Mouse (Mus musculus) C2C12 (cell line): ENCODE measurements around the gene Samd4b. TPM values are rescaled to one million over a fixed set of nuclear protein-coding genes. Genes with fewer than 3 reads are reported as not detected.

Experiments used
- H3K27me3 ChIP-seq: one replicate; pipeline ENCODE4 v1.6.1; 2011; ENCODE audit not compliant: control insufficient read depth, insufficient read depth, insufficient read length
- H3K36me3 ChIP-seq: one replicate; pipeline ENCODE4 v1.6.1; 2011; ENCODE audit not compliant: control insufficient read depth, insufficient read depth
- H3K4me3 ChIP-seq: one replicate; pipeline ENCODE4 v1.5.1; 2011; ENCODE audit warnings: mild to moderate bottlenecking, control low read depth; ENCODE audit not compliant: poor library complexity, insufficient read depth, severe bottlenecking
- H3K79me2 ChIP-seq: one replicate; pipeline ENCODE4 v1.6.1; 2011; ENCODE audit not compliant: control insufficient read depth, insufficient read depth
- H3K79me3 ChIP-seq: one replicate; pipeline ENCODE4 v1.6.1; 2011; ENCODE audit warnings: low read depth, control low read depth
- H3ac ChIP-seq: one replicate; pipeline ENCODE3; 2011; ENCODE audit warnings: low read depth; ENCODE audit not compliant: control insufficient read depth, insufficient read length
- CEBPB ChIP-seq: IDR thresholded peaks from one replicate; pipeline ENCODE4 v1.6.1; 2011; ENCODE audit warnings: low read depth, mild to moderate bottlenecking, control low read depth, moderate library complexity
- CTCF ChIP-seq: IDR thresholded peaks from one replicate; pipeline ENCODE4 v1.5.1; 2011; ENCODE audit not compliant: control insufficient read depth, insufficient read depth, insufficient read length
- FOSL1 ChIP-seq: IDR thresholded peaks from one replicate; pipeline ENCODE4 v1.8.0; 2011; ENCODE audit warnings: mild to moderate bottlenecking, low read length; ENCODE audit not compliant: poor library complexity, insufficient read depth, severe bottlenecking
- MAX ChIP-seq: IDR thresholded peaks from one replicate; pipeline ENCODE4 v1.6.1; 2011; ENCODE audit warnings: mild to moderate bottlenecking, control low read depth
- MYOD1 ChIP-seq: IDR thresholded peaks from one replicate; pipeline ENCODE4 v1.6.1; 2011; ENCODE audit warnings: low read depth; ENCODE audit not compliant: control insufficient read depth, insufficient read length
- MYOG ChIP-seq: IDR thresholded peaks from one replicate; pipeline ENCODE4 v1.6.1; 2011; ENCODE audit not compliant: control insufficient read depth, insufficient read length; ENCODE audit errors: extremely low read depth
- USF1 ChIP-seq: IDR thresholded peaks from one replicate; pipeline ENCODE4 v1.6.1; 2011; ENCODE audit warnings: low read depth, mild to moderate bottlenecking, control low read depth, moderate library complexity
- polyA plus RNA-seq: library from polyadenylated mRNA; unstranded; fragments of >200 nt; fragmentation: generic; extraction: Trizol; gene quantifications from one replicate; pipeline ENCODE4 v1.2.1, GENCODE M21; 2012; ENCODE audit warnings: missing spikeins

Gene Samd4b
- polyA plus RNA-seq, 1 experiment = 42.6 TPM

DNA sequence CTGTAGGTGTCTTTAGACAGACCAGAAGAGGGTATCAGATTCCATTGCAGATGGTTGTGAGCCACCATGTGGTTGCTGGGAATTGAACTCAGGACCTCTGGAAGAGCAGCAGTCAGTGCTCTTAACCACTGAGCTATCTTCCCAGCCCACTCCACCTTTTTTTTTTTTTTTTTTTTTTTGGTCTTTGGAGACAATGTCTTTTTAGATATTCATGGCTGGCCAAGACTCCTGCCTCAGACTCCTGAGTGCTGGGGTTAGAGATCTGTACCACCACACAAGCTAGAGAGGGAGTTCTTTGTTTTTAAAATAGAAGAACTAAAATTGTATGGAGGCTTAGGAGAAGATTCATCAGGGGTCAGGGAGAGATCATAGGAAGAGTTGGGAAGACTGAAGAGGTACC, 160.0 kb downstream of the Samd4b start:
- Histone ChIP-seq H3K79me3 (peaks cover 13% of the 10 kb centered on the region), H3K79me2 (peaks cover 29% of the 10 kb centered on the region), H3ac (no peak overlapping the region), H3K36me3 (no peaks in the 10 kb centered on the region), H3K4me3 (no peak overlapping the region), H3K27me3 (peaks cover 4% of the 10 kb centered on the region)
- TF ChIP-seq CTCF (no peak), USF1 (no peak), CEBPB (no peak), MAX (no peak), MYOG (no peak), MYOD1 (no peak), FOSL1 (no peak)

DNA sequence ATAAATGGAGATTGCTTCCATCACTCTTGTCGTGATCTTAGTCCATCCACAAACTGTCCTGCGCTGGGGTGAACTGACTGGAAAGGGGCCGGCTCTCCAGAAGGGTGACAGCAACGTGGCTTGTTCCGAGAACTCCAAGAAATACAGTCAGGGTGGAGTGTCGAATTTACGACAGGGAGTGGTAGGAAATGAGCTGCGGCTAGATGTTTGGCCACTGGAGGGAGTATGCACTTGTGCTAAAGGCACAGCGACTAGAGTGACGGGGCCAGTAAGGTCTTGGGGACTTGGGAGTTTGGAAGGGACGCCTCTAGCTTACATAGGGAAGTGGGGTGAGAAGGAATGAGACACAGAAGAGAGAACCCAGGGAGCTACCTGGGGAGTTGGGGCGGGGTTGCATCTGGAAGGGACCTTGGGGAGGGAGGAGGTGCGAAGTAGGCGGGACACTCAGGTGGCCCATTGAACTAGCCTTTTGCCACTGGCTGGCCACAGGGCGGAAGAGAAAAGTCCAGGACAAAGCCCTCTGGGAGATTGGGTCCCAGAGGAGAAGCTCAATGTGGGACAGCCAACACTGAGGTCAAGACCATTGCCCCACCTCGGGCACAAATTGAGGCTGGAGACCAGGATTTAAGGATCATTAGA, 160.9 kb downstream of the Samd4b start, which contains the start of gene Gmfg:
Gene Gmfg, plus strand, starts transcription at position 516 of the 639 bp plus-strand sequence.
- peaks cover 13% of the 10 kb centered on the region for H3K79me3 ChIP-seq
- no peaks in the 10 kb centered on the region for H3K27me3 ChIP-seq
- TF ChIP-seq CTCF = peak; percentile 68
- TF ChIP-seq MAX = no peak
- peaks cover 38% of the 10 kb centered on the region for H3K79me2 ChIP-seq
- H3ac ChIP-seq = peak within 1 kb of the TSS; percentile 60
- H3K36me3 ChIP-seq = peaks cover 2% of the 10 kb centered on the region
- H3K4me3 ChIP-seq = peak within 1 kb of the TSS; percentile 34

DNA sequence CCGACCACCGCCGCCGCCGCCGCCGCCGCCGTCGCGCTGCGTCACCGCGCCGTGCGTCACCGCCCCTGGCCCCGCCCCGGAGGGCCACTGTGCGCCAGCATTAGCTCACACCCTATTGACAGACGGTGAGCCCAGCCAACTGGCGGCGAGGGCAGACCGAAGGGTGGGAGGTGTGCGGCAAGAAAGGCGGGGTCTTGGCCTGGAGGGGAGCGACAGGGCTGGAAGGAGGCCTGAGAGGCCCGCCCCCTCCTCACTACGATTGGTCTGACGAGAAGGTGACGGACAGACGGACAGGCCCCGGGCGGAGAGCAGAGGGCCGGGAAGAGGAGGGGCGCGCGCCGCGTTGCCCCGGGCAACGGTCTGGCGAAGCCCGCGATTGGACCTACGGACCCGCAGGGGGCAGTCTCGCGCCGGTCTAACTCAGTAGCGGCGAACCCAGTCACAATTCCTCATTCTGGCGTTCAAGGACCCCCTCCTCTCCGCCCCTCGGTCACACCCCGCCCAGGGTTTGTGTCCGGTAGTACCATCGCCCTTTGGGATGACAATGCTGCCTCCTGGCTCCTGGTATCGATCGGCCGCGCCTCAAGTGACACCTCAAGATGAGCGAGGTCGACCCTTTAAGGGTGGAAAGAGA, 161.6 kb downstream of the Samd4b start:
- H3K36me3 ChIP-seq = peaks cover 4% of the 10 kb centered on the region
- H3K4me3 ChIP-seq = peak overlapping the region; percentile 34
- no peak for TF ChIP-seq USF1
- peak; percentile 75 for TF ChIP-seq CTCF
- TF ChIP-seq MAX = no peak
- no peaks in the 10 kb centered on the region for H3K27me3 ChIP-seq
- H3K79me2 ChIP-seq = peaks cover 45% of the 10 kb centered on the region
- H3K79me3 ChIP-seq = peaks cover 19% of the 10 kb centered on the region
- H3ac ChIP-seq = peak overlapping the region; percentile 60

DNA sequence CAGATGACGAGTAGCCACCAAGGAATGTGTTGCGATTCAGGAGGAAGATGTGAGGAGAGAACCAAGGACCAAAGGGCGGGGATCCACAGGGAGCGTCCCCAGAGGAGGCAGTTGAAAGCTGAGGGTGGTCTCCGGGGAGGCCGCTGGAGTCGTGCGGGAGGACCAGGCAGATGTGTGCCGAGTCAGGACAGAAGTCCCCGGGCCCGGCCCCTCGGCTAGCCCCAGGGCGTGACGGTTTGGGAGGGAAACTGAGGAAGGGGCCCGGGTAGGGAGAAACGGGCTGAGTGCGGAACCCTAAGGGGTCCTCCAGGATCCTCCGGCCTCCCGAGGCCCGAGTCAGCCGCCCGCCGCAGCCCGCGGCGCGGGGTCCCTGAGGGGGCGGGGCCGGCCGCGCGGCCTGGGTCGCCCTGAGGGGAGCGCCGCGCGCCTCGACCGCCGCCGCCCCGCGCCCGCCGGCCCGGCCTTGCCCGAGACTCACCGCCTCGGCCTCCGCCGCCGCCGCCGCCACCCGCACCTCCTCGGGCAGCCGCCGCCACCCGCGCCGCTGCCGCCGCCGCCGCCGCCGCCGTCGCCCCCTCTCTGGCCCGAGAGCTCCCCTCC, 162.2 kb downstream of the Samd4b start:
- Histone ChIP-seq H3K27me3 (no peaks in the 10 kb centered on the region), H3K79me2 (peaks cover 51% of the 10 kb centered on the region), H3K36me3 (peaks cover 9% of the 10 kb centered on the region), H3ac (peak overlapping the region; percentile 47), H3K4me3 (peak overlapping the region; percentile 52), H3K79me3 (peaks cover 25% of the 10 kb centered on the region)
- TF ChIP-seq MYOD1 (no peak), MAX (no peak), USF1 (no peak), MYOG (no peak), FOSL1 (no peak), CEBPB (no peak), CTCF (no peak)

DNA sequence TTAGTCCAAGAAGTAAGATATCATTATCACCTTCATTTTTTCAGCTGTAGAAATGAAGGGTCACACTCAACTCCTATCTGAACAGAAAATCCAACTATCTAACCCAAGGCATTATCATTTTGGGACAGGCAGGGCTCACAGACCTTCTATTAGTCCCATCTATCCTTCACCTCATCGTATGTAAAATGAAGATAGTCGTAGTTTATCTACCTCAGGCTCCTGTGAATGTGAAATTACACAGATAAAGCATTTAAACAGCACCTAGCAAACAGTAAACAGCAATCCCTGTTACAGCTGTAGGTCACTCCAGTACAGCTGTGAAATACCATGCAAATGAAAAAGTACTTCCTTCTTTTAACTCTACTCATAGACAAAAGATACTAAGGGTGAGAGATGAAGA, 165.7 kb downstream of the Samd4b start:
- Histone ChIP-seq H3K79me3 (peaks cover 39% of the 10 kb centered on the region), H3K27me3 (no peaks in the 10 kb centered on the region), H3K36me3 (peaks cover 17% of the 10 kb centered on the region), H3ac (no peak overlapping the region), H3K79me2 (peaks cover 86% of the 10 kb centered on the region), H3K4me3 (no peak overlapping the region)
- TF ChIP-seq FOSL1 = no peak
- TF ChIP-seq CTCF = no peak
- TF ChIP-seq CEBPB = no peak
- no peak for TF ChIP-seq USF1
- no peak for TF ChIP-seq MYOD1
- no peak for TF ChIP-seq MAX
- no peak for TF ChIP-seq MYOG

DNA sequence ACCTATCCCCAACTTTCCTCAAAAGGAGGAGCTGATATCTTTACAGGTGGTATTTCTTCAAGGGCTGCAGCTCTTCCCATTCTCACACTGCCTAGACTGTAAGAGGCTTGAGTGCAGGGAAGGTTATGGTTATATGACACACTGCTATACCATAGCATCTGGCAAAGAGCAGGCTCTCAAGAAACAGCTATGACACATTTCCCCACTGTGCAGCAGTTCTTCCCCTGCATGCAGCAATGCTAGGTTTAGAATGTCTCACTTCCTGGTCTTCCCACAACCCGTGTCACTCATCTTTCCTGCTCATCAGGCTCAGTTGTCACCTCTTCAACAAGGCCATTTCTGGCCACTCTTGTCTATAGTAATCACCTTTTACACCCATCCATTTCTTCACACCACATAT, 167.4 kb downstream of the Samd4b start:
- Histone ChIP-seq H3ac (no peak overlapping the region), H3K79me3 (peaks cover 42% of the 10 kb centered on the region), H3K36me3 (peaks cover 22% of the 10 kb centered on the region), H3K4me3 (no peak overlapping the region), H3K27me3 (no peaks in the 10 kb centered on the region), H3K79me2 (peaks cover 96% of the 10 kb centered on the region)
- TF ChIP-seq MYOG (no peak), CEBPB (no peak), MYOD1 (no peak), CTCF (no peak), FOSL1 (no peak), USF1 (no peak), MAX (no peak)
